Mouse (Mus musculus) erythroblast, embryonic 14.5 days (primary cell): ENCODE measurements around the gene Olfr1378. TPM values are rescaled to one million over a fixed set of nuclear protein-coding genes. Genes with fewer than 3 reads are reported as not detected.

Experiments
- H3K27me3 ChIP-seq: 2 replicates; pipeline ENCODE4 v1.6.1; 2012; ENCODE audit warnings: inconsistent platforms; ENCODE audit not compliant: control insufficient read depth
- H3K36me3 ChIP-seq: 2 replicates; pipeline ENCODE4 v1.6.1; 2012; ENCODE audit warnings: mild to moderate bottlenecking, inconsistent platforms; ENCODE audit not compliant: control insufficient read depth
- H3K4me1 ChIP-seq: 2 replicates; pipeline ENCODE4 v1.6.1; 2012; ENCODE audit warnings: inconsistent platforms; ENCODE audit not compliant: control insufficient read depth
- H3K4me3 ChIP-seq: replicated peaks from 2 replicates; pipeline ENCODE3; 2012; ENCODE audit warnings: moderate library complexity, mild to moderate bottlenecking, inconsistent platforms
- H3K9me3 ChIP-seq: 2 replicates; pipeline ENCODE4 v1.6.1; 2012; ENCODE audit warnings: low read length, inconsistent platforms, mixed read lengths; ENCODE audit not compliant: control insufficient read depth
- GATA1 ChIP-seq: IDR thresholded peaks from 2 replicates; pipeline ENCODE4 v1.6.1; 2012; ENCODE audit warnings: low read length, inconsistent platforms, mixed read lengths
- TAL1 ChIP-seq: IDR thresholded peaks from 3 replicates; pipeline ENCODE4 v1.6.1; 2012; ENCODE audit warnings: low read length, inconsistent platforms, mixed read lengths
- polyA plus RNA-seq: library from polyadenylated mRNA; stranded (reverse); fragments of >175 nt; gene quantifications from 2 replicates; pipeline ENCODE4 v1.2.3, GENCODE M21; 2012

Olfr1378 gene
- polyA plus RNA-seq = 0.01 TPM in 1 of 2 replicates, not detected in the other

DNA sequence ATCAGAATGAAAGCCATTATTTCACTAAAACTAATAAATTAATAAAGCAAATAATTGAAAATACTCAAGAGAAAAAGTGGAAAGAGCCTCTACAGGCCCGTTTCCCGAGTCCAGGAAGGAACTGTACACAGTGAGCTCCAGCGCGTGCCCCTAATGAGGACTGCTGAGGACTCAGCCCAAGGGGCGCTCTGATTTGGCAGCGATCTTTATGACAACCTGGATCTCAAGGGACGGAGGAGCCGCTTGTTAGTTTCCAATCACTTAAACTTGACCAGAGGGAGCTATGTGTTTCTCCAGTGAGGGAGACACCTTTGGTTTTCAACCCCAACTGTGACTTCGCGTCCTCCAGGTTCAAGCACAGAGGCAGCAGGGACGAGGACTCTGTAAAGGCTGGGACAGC, at the start of gene Olfr1378:
Gene Olfr1378 (plus strand): TSS at position 301 of the 400 bp plus-strand sequence.
- no peaks in the 10 kb centered on the region for H3K4me1 ChIP-seq
- H3K4me3 ChIP-seq = no peak within 1 kb of the TSS
- peaks cover 7% of the 10 kb centered on the region for H3K9me3 ChIP-seq
- H3K27me3 ChIP-seq = no peaks in the 10 kb centered on the region
- no peak for TF ChIP-seq GATA1
- TF ChIP-seq TAL1 = no peak
- no peaks in the 10 kb centered on the region for H3K36me3 ChIP-seq

DNA sequence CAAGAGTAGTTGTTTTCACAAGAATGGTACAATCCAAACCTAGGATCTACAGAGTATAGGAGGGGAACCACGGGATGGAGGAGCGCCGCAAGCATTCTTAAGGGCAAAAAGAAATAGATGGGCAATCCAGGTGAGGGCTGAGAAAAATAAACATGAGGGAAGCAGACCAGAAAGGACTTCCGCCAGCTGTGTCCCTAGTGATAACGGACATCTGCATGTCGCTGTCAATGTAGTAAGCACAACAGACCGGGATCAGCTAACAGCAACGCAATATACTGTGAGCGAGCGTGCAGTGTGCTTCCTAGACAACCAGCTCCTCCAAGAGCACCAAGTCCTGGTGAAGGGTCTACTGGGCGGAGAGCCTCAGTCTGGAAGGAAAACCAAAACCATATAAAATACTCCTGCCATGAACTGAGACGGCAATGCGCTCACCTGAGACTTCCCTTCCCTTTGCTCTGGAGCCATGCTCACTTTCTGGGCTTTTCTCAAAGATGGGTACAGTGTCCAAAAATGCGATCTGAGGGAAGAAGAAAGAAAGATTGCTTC, 35.8 kb upstream of the Olfr1378 start:
- peak overlapping the region; percentile 61 for H3K4me3 ChIP-seq
- no peaks in the 10 kb centered on the region for H3K36me3 ChIP-seq
- no peaks in the 10 kb centered on the region for H3K9me3 ChIP-seq
- peaks cover 22% of the 10 kb centered on the region for H3K27me3 ChIP-seq
- peaks cover 12% of the 10 kb centered on the region for H3K4me1 ChIP-seq
- TF ChIP-seq GATA1 = no peak
- TF ChIP-seq TAL1 = no peak

DNA sequence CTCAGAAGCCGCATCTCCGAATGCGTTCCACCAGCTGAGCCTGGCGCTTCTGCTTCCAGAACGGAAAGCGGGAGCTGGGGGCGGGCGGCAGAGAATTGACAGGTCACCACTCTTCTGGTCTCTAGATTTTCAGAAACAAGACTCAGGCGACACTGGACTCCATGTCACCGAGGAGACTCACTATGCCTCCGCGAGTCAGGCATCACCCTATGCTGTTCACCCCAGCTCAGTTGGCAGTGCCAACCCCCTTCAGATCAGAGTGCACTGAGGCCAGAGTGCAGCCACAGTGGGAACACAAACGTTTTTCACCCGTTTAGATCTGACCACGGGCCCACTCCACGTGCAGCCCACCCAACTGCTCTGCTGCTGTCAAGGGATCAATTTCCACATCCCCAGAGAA, 35.3 kb upstream of the Olfr1378 start:
- H3K27me3 ChIP-seq = peaks cover 22% of the 10 kb centered on the region
- peaks cover 12% of the 10 kb centered on the region for H3K4me1 ChIP-seq
- no peaks in the 10 kb centered on the region for H3K36me3 ChIP-seq
- peak overlapping the region; percentile 61 for H3K4me3 ChIP-seq
- no peaks in the 10 kb centered on the region for H3K9me3 ChIP-seq
- no peak for TF ChIP-seq GATA1

DNA sequence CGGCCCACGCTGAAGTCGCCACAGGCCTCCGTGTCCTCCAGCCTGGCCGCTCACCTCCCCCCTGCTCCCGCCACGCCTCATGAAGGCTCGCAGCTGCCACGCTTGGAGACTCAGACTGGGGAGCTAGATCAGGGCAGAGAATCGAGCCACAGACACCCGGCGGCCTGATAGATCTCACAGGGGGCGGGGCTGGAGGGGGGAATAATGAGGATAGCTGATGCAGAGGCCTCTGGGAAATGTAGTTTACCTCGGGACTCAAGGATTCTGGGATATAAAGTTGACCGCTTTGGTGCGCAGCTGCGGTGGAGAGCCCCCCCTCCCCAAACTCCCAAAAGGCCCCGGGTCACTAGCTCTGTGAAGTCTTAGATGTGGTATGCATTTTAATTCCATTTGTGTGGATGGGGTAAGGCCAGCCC, 34.9 kb upstream of the Olfr1378 start, which contains the start of gene Zfp354b:
Gene Zfp354b (minus strand): TSS at position 183 of the 416 bp plus-strand sequence.
- H3K36me3 ChIP-seq = no peaks in the 10 kb centered on the region
- H3K27me3 ChIP-seq = peaks cover 22% of the 10 kb centered on the region
- H3K9me3 ChIP-seq = no peaks in the 10 kb centered on the region
- peaks cover 12% of the 10 kb centered on the region for H3K4me1 ChIP-seq
- H3K4me3 ChIP-seq = peak within 1 kb of the TSS; percentile 61
- TF ChIP-seq TAL1 (no peak), GATA1 (no peak)

DNA sequence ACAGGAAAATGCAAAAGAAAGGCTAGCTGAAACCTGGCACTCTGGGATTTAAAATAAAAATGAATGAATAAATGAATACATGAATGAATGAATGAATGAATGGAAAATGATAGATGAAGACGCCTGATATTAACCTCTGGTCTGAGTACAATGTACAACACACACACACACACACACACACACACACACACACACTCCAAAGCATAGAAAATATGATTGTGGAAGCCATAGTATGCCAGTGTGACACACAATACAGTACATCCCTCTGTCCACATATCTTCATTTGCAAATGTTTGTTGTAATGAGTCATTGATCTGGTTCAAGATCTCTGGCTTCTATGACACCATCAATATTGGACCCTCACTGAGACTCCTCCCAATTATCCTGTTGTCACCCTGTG, 34.3 kb upstream of the Olfr1378 start:
- H3K9me3 ChIP-seq = no peaks in the 10 kb centered on the region
- peaks cover 22% of the 10 kb centered on the region for H3K27me3 ChIP-seq
- no peaks in the 10 kb centered on the region for H3K36me3 ChIP-seq
- H3K4me1 ChIP-seq = peaks cover 12% of the 10 kb centered on the region
- no peak for TF ChIP-seq TAL1
- TF ChIP-seq GATA1 = no peak
- H3K4me3 ChIP-seq = no peak overlapping the region

DNA sequence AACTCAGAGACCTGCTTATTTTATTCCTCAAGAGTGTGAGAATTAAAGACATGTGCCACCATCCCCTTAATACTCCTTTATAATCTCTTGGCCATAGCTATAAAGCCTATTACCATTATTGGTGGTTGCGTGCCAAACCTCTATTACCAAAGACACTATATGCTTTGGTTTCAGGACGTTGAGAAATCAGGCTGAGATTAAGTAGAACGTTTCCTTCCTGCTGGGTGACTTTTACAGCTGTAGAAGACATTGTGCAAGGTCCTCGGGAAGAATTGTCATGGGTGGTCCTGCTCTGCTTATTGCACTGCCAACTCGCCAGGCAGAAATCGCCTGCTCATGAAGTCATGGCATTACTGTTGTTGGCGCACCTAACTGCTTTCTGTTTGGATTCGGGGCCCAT, 27.9 kb upstream of the Olfr1378 start:
- TF ChIP-seq GATA1 = no peak
- no peak for TF ChIP-seq TAL1
- Histone ChIP-seq H3K4me1 (no peaks in the 10 kb centered on the region), H3K27me3 (no peaks in the 10 kb centered on the region), H3K4me3 (no peak overlapping the region), H3K9me3 (peaks cover 17% of the 10 kb centered on the region), H3K36me3 (no peaks in the 10 kb centered on the region)

DNA sequence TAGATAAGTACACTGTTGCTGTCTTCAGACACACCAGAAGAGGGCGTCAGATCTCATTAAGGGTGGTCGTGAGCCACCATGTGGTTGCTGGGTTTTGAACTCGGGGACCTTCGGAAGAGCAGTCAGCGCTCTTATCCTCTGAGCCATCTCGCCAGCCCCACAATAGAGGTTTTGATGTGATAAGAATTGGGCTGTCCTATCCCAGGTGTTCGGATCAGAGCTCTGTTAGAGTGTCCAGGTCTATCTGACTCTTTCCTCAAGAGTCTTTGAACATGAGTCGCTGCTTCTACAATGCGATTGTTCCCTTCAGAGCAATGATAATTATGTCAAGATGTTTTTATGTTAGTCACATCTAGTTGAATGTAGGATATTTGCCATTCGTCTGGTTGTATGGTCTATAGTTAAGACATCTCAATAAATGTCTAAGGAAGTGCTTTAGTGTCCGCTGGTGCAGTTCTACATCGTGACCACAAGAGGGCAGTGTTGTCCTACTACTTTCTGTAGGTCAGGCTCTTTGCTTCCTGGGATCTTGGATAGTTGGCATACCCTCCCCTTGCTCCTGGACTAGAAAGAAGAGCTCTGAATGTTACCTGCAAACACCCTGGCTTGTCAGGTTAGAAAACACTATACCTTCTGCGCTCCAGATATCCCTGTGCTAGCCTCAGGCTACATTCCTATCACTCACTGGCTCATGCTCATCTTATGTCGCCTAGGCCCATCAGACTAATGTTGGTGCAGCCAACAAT, 26.5 kb upstream of the Olfr1378 start:
- H3K36me3 ChIP-seq = no peaks in the 10 kb centered on the region
- no peaks in the 10 kb centered on the region for H3K4me1 ChIP-seq
- peaks cover 17% of the 10 kb centered on the region for H3K9me3 ChIP-seq
- no peak overlapping the region for H3K4me3 ChIP-seq
- no peak for TF ChIP-seq TAL1
- TF ChIP-seq GATA1 = no peak
- H3K27me3 ChIP-seq = no peaks in the 10 kb centered on the region

DNA sequence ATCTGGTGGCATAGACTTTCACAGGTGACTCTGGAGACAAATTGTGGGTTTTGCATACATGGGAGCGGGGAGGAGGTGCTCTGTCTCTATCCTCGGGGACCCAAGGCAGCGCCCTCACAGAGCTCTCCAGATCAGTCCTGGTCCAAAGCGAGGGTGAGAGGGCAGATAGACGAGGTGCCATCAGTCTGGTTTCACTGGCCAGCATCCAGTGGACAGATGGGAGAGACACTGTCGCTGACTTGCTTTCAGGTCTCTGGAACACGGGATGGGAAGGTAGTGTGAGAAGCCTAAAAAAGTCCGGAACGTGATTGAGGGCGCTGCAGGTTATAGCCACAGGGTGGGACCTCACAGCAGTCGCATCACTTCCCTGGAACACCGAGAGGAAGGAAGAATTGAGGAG, 23.9 kb upstream of the Olfr1378 start:
- Histone ChIP-seq H3K36me3 (no peaks in the 10 kb centered on the region), H3K27me3 (no peaks in the 10 kb centered on the region), H3K4me1 (no peaks in the 10 kb centered on the region), H3K4me3 (no peak overlapping the region), H3K9me3 (peaks cover 17% of the 10 kb centered on the region)
- no peak for TF ChIP-seq TAL1
- no peak for TF ChIP-seq GATA1

DNA sequence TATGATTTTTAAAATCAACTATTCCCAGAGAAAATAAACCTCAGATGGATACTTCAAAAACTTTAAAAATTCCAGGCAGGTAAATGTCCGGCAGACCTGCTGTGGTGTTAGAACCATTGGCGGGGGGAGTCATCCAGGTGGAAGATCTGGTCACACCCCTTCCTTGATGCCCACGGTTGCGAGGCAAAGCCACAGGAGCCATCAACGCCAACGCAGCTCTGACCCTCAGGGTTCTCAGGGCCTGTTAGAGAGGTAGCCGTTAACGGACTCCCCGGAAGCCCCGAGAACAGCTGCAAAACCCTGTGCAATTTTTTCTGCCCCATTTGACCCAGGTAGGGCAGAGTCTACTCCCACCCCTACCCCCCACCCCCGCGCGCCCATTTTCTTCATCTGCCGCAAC, 22.8 kb upstream of the Olfr1378 start, which contains the start of gene 4933414I15Rik:
Gene 4933414I15Rik (minus strand): TSS at position 260 of the 400 bp plus-strand sequence.
- Histone ChIP-seq H3K4me1 (no peaks in the 10 kb centered on the region), H3K4me3 (no peak within 1 kb of the TSS), H3K9me3 (peaks cover 17% of the 10 kb centered on the region), H3K27me3 (no peaks in the 10 kb centered on the region), H3K36me3 (no peaks in the 10 kb centered on the region)
- TF ChIP-seq TAL1 (no peak), GATA1 (no peak)
